Mouse (Mus musculus) B cell, adult (primary cell): ENCODE data around the gene Kbtbd13. TPM values are rescaled to one million over a fixed set of nuclear protein-coding genes. Genes with fewer than 3 reads are reported as not detected.

Source experiments
- total RNA-seq: library from RNA; stranded (reverse); gene quantifications from 4 replicates; pipeline ENCODE4 v1.2.4, GENCODE M21; 2023; ENCODE audit not compliant: inconsistent age

Gene Kbtbd13
- not detected in 4 replicates for total RNA-seq

GRCm38 (mm10) chr9:65391613-65391964, at the start of gene Kbtbd13:
Kbtbd13 (minus strand) TSS chr9:65391652.

GRCm38 (mm10) chr9:65435671-65436301, 44.3 kb upstream of the Kbtbd13 start, which contains the start of gene Mtfmt:
Mtfmt (plus strand) TSS chr9:65435782.

GRCm38 (mm10) chr9:65422760-65423501, 31.5 kb upstream of the Kbtbd13 start, which contains the start of gene Slc51b:
Slc51b (minus strand) TSS chr9:65422955.

DNA sequence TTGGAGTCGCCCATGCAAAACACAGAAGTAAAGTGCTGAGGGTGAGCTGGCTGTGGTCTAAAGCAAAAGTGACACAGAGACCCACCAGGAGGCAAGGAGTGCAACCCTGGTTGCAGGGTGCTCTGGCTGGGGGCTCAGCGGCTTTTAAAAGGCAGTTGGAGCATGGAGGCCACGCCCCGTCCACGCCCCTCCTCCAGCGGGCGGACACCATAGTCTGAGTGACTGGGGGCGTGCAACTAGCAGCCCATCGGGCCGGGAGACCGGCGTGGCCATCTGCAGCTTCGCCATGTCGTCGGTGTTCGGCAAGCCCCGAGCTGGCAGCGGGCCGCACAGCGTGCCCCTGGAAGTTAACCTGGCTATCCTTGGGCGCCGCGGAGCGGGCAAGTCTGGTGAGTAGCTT, 6.8 kb upstream of the Kbtbd13 start, which contains the start of gene Rasl12:
Gene Rasl12, plus strand, starts transcription at position 228 of the 400 bp plus-strand sequence.

DNA sequence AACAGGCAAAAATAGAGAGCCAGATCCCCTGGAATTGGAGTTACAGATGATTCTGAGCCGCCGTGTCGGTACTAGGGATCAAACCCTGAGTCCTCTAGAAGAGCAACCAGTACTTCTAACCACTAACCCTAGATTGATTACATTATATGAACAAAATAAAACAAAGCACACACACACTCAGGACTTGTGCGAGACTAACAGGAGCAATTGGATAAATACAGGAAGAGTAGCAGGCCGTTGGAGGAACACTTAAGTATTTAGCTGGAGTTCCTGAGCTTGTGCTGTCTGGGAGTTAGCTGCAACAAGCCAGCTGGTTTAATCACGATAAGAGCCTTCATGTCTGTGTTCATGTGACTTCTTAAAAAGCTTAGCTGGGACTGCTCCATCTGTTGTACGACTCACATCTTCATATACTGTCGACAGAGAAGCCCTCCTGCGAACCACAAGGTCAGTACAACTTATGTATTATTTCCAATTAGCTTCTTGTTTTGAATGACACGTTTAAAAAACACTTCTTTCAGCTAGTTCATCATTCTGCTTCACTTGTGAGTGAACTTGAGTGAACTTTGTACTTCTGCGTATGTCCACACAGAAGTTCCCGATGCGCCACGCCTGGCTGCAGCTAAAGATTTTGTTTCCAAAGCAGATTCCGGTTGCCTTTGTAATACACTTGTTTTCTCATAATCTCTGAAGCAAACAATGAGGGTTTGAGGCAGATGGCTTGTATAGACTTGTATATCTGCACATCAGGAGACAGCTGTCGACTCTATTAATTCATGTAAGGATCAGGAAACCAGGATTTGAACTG, 30.6 kb downstream of the Kbtbd13 start, which contains the start of gene Ubap1l:
Gene Ubap1l, plus strand, starts transcription at position 401 of the 808 bp plus-strand sequence.

GRCm38 (mm10) chr9:65345854-65346475, 45.5 kb downstream of the Kbtbd13 start, which contains the start of gene Pdcd7:
Pdcd7 (plus strand) TSS chr9:65346104.

Other genes with a start within 250 kb of the Kbtbd13 start
- gene Parp16, start 196.3 kb downstream of the Kbtbd13 start, total RNA-seq: 3.7 to 6.5 TPM (median 4.3 TPM) in 4 replicates
- gene Cilp, start 126.5 kb downstream of the Kbtbd13 start, total RNA-seq: not detected in 4 replicates
- gene Clpx, start 97.4 kb downstream of the Kbtbd13 start, total RNA-seq: 30.2 to 36.2 TPM (median 31.7 TPM) in 4 replicates
- 21.5 to 25.0 TPM (median 21.9 TPM) in 4 replicates for gene Pdcd7, start 45.5 kb downstream of the Kbtbd13 start, total RNA-seq
- 0.63 to 1.8 TPM in 2 of 4 replicates, not detected in the others for gene Ubap1l, start 30.6 kb downstream of the Kbtbd13 start, total RNA-seq
- 0.21 to 0.26 TPM in 2 of 4 replicates, not detected in the others for gene Rasl12, start 6.9 kb upstream of the Kbtbd13 start, total RNA-seq
- gene Slc51b, start 31.3 kb upstream of the Kbtbd13 start, total RNA-seq: not detected in 4 replicates
- 21.0 to 25.7 TPM (median 22.2 TPM) in 4 replicates for gene Mtfmt, start 44.1 kb upstream of the Kbtbd13 start, total RNA-seq
- gene Spg21, start 69.3 kb upstream of the Kbtbd13 start, total RNA-seq: 63.2 to 69.7 TPM (median 65.7 TPM) in 4 replicates
- 0.35 to 0.63 TPM (median 0.35 TPM) in 3 of 4 replicates, not detected in the other for gene Ankdd1a, start 128.5 kb upstream of the Kbtbd13 start, total RNA-seq
- gene Plekho2, start 188.4 kb upstream of the Kbtbd13 start, total RNA-seq: 176 to 199 TPM (median 188 TPM) in 4 replicates
- gene Pif1, start 195.5 kb upstream of the Kbtbd13 start, total RNA-seq: 0.57 to 1.3 TPM (median 0.77 TPM) in 4 replicates
- gene Rbpms2, start 238.0 kb upstream of the Kbtbd13 start, total RNA-seq: 0.32 TPM in 1 of 4 replicates, not detected in the others